In genomic region chr19:29697245-29697874, GRCm38 (mm10) we compare ENCODE assay signal across 19 mouse cellular contexts. TPM values are rescaled to one million over a fixed set of nuclear protein-coding genes. Genes with fewer than 3 reads are reported as not detected.
DNase-seq lines count a peak whose midpoint lies in the region; ATAC-seq and TF ChIP-seq lines count a peak whose summit lies in the region.
"Had no signal": no experiment of that assay in that cellular context is flagged by ENCODE, and none has a peak within 500 bp of the region (broad histone marks: within the 10 kb centered on the region; RNA-seq: fewer than 3 reads in every experiment).

Gene Mlana (plus strand): TSS chr19:29697824.

- no peak for DNase-seq in heart, postnatal 36 days
- DNase-seq in 3T3-L1 (ENCODE audit: low read depth, low spot score) (peak; percentile 29), NIH3T3 (ENCODE audit: low read depth) (peak; percentile 32)
- DNase-seq in lung, postnatal 0 days (ENCODE audit: low spot score) = peak; percentile 49
- no peak for DNase-seq in urinary bladder, adult 18-20 months (ENCODE audit: low spot score in 2 of 2)
- DNase-seq in cerebellum, adult 11-12 months = no peak
- DNase-seq: cerebellum, postnatal 25 days; kidney, adult 8-10 months; left cerebral cortex, postnatal 4 days; midbrain, embryonic 14.5 days had no signal

- no peak within 1 kb of the TSS for H3K4me3 ChIP-seq in heart, embryonic 13.5 days
- H3K4me3 ChIP-seq in lung, postnatal 0 days (ENCODE audit: low read depth, low read length) = no peak within 1 kb of the TSS
- H3K4me3 ChIP-seq: forebrain, embryonic 10.5 days; liver, embryonic 12.5 days had no signal

- TF ChIP-seq CTCF in lung, postnatal 0 days (IDR thresholded peaks at IDR 0.05) = no peak

- H3K27ac ChIP-seq in heart, embryonic 13.5 days (replicated peaks) = 0 out of 2 replicates have a peak within 1 kb of the TSS, but pooled peaks have one; percentile 40
- H3K27ac ChIP-seq in lung, postnatal 0 days (ENCODE audit: low read length) = no peak within 1 kb of the TSS
- H3K27ac ChIP-seq: forebrain, embryonic 10.5 days; liver, embryonic 12.5 days; stomach, postnatal 0 days had no signal

- peak; percentile 43; the same call in 1 of the 2 replicates for TF ChIP-seq EP300 in lung, postnatal 0 days (IDR thresholded peaks at IDR 0.05)

- no peak for ATAC-seq in heart, embryonic 13.5 days (ENCODE audit: extremely low read depth, insufficient number of reproducible peaks, low FRiP score, low TSS enrichment)
- ATAC-seq in lung, postnatal 0 days = peak; percentile 71
- ATAC-seq: activated CD4-positive, CD25-positive, alpha-beta regulatory T cell, adult 4 months; hindbrain, embryonic 16.5 days; liver, embryonic 12.5 days had no signal

- H3K4me1 ChIP-seq in heart, embryonic 13.5 days = peaks cover 17% of the 10 kb centered on the region
- H3K4me1 ChIP-seq in lung, postnatal 0 days (ENCODE audit: insufficient read depth, low read depth, low read length) = no peaks in the 10 kb centered on the region
- H3K4me1 ChIP-seq: liver, embryonic 12.5 days had no signal

- peaks cover 11% of the 10 kb centered on the region for H3K9me3 ChIP-seq in heart, embryonic 13.5 days
- no peaks in the 10 kb centered on the region for H3K9me3 ChIP-seq in lung, postnatal 0 days (ENCODE audit: low read length)
- H3K9me3 ChIP-seq: liver, embryonic 12.5 days had no signal

- H3K27me3 ChIP-seq in heart, embryonic 13.5 days (replicated peaks) = no peaks in the 10 kb centered on the region
- H3K27me3 ChIP-seq in lung, postnatal 0 days (replicated peaks; ENCODE audit: insufficient read depth, low read length) = no peaks in the 10 kb centered on the region
- H3K27me3 ChIP-seq: liver, embryonic 12.5 days had no signal

- intact Hi-C loops in heart, postnatal 36 days (cut with DNase I) = no loop called here

- 34% methylated on average over 3 of the region's 3 CpGs for WGBS in heart, embryonic 13.5 days
- WGBS in lung, postnatal 0 days = 35% methylated on average over 3 of the region's 3 CpGs

- peak within 1 kb of the TSS; percentile 23; the same call in 1 of the 2 replicates for H3K4me2 ChIP-seq in heart, embryonic 13.5 days
- H3K4me2 ChIP-seq in lung, postnatal 0 days (replicated peaks; ENCODE audit: low read depth, low read length) = no peak within 1 kb of the TSS
- H3K4me2 ChIP-seq: liver, embryonic 12.5 days had no signal

- H3K36me3 ChIP-seq in heart, embryonic 13.5 days = no peaks in the 10 kb centered on the region
- no peaks in the 10 kb centered on the region for H3K36me3 ChIP-seq in lung, postnatal 0 days (ENCODE audit: insufficient read depth, low read length)
- H3K36me3 ChIP-seq: forebrain, embryonic 10.5 days; liver, embryonic 12.5 days had no signal

- no peak within 1 kb of the TSS for H3K9ac ChIP-seq in heart, embryonic 13.5 days
- H3K9ac ChIP-seq in lung, postnatal 0 days (replicated peaks; ENCODE audit: low read depth) = no peak within 1 kb of the TSS
- H3K9ac ChIP-seq: liver, embryonic 12.5 days had no signal

RNA-seq across cellular contexts. Expression of gene Mlana, which starts in this region (rescaled TPM):
- 0.66 and 0.92 TPM in 2 replicates for polyA plus RNA-seq in heart, embryonic 13.5 days (2015; fragmentation: Nextera tagmentation; extraction: Ambion mirVana)
- 1 to 10 TPM in 1 of 2 experiments, not detected in 1; 1.2 TPM for total RNA-seq in heart, postnatal 36 days (2021)
- 0.15 and 0.61 TPM in 2 replicates for polyA plus RNA-seq in lung, postnatal 0 days (2015; fragmentation: Nextera tagmentation; extraction: Ambion mirVana)
- total RNA-seq: adrenal gland, postnatal 4 days; granulocyte monocyte progenitor cell, adult 5-6 weeks; left cerebral cortex, postnatal 4 days had no signal
- polyA plus RNA-seq: activated CD4-positive, CD25-positive, alpha-beta regulatory T cell, adult 4 months; hindbrain, embryonic 16.5 days; large intestine, adult 2 months; liver, embryonic 12.5 days; midbrain, embryonic 14.5 days; stomach, postnatal 0 days had no signal

Comparison
In these comparisons a context has a peak if more than half of its experiments do, and no peak if none do; other contexts are left out.
1. Peak in DNase-seq and ATAC-seq in lung, postnatal 0 days; RNA of the gene not detected or under 1 TPM.
2. DNase-seq: peak in 3T3-L1 (single experiment) and NIH3T3 (single experiment); none in heart, postnatal 36 days (0 of 2), urinary bladder, adult 18-20 months (0 of 2) and cerebellum, adult 11-12 months (single experiment).